Mouse (Mus musculus): Measurements from ENCODE around the gene Nop58. TPM values are rescaled to one million over a fixed set of nuclear protein-coding genes. Genes with fewer than 3 reads are reported as not detected.
"Not testable (repeated sequence)": the region's sequence is repeated elsewhere in the genome, so short reads cannot be mapped to it uniquely, and the experiment has no call there.

Gene Nop58
- polyA plus RNA-seq, 1 experiment = 27.0 TPM

DNA sequence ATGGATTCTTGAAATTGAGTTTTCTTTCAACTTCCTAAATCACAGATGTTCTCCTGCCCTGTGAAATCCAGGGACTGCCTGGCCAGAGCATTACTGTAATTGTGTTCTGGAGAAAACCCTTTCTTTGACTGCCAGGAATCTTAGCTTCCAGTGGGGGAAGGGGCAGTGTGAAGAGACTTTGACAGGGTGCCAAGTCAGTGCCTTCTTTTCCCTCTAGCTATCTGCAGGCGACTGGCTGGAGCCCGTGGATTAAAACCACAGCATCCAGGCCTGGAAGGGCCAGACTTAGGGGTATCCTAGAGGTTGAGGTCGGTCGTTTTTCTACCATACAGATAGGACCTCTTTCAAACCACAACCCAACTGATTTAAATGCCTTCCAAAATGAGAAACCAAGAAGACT, 40.9 kb downstream of the Nop58 start:
- TF ChIP-seq CTCF (IDR thresholded peaks at IDR 0.05; ENCODE audit: control insufficient read depth, insufficient read depth, insufficient replicate concordance, low read depth, low read length) = no peak
- no peak for TF ChIP-seq POLR2A (IDR thresholded peaks at IDR 0.05; ENCODE audit: control insufficient read depth, low read depth, low read length)
- Histone ChIP-seq H3K4me3 (ENCODE audit: control insufficient read depth, low read depth, low read length) (no peak overlapping the region), H3K27ac (ENCODE audit: control insufficient read depth, insufficient read depth, low read depth, low read length) (no peak overlapping the region), H3K4me1 (ENCODE audit: control insufficient read depth, insufficient read depth, low read length) (no peaks in the 10 kb centered on the region), H3K27me3 (ENCODE audit: control insufficient read depth, insufficient read depth, low read length) (no peaks in the 10 kb centered on the region), H3K36me3 (ENCODE audit: control insufficient read depth, insufficient read depth, low read length) (no peaks in the 10 kb centered on the region)

GRCm38 (mm10) chr1:59730106-59730505, 45.3 kb downstream of the Nop58 start:
- Histone ChIP-seq H3K36me3 (ENCODE audit: control insufficient read depth, insufficient read depth, low read length) (no peaks in the 10 kb centered on the region), H3K27ac (ENCODE audit: control insufficient read depth, insufficient read depth, low read depth, low read length) (no peak overlapping the region), H3K27me3 (ENCODE audit: control insufficient read depth, insufficient read depth, low read length) (no peaks in the 10 kb centered on the region), H3K4me3 (ENCODE audit: control insufficient read depth, low read depth, low read length) (no peak overlapping the region), H3K4me1 (ENCODE audit: control insufficient read depth, insufficient read depth, low read length) (no peaks in the 10 kb centered on the region)
- TF ChIP-seq CTCF (IDR thresholded peaks at IDR 0.05; ENCODE audit: control insufficient read depth, insufficient read depth, insufficient replicate concordance, low read depth, low read length) = no peak
- no peak for TF ChIP-seq POLR2A (IDR thresholded peaks at IDR 0.05; ENCODE audit: control insufficient read depth, low read depth, low read length)

DNA sequence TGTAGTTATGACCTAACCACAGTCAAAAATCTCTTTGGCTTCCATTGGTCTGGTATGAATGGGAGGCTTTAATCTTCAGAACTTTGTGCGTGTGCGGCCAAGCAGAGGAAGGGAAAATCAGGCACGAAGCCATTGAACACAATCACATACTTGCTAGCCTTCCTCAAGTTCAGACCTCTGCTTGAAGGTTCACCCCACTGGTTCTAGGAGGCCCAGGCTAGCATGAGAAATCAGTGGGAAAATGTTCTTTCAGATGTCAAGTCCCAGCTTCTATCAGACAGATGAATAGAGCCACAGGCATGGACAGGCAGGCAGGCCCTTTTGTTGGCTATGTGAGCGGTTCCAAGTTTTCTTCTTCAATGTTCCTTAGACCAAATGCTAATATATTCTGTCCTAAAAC, 46.0 kb downstream of the Nop58 start:
- Histone ChIP-seq H3K27me3 (ENCODE audit: control insufficient read depth, insufficient read depth, low read length) (no peaks in the 10 kb centered on the region), H3K4me1 (ENCODE audit: control insufficient read depth, insufficient read depth, low read length) (no peaks in the 10 kb centered on the region), H3K27ac (ENCODE audit: control insufficient read depth, insufficient read depth, low read depth, low read length) (no peak overlapping the region), H3K4me3 (ENCODE audit: control insufficient read depth, low read depth, low read length) (no peak overlapping the region), H3K36me3 (ENCODE audit: control insufficient read depth, insufficient read depth, low read length) (no peaks in the 10 kb centered on the region)
- TF ChIP-seq CTCF (IDR thresholded peaks at IDR 0.05; ENCODE audit: control insufficient read depth, insufficient read depth, insufficient replicate concordance, low read depth, low read length) (no peak), POLR2A (IDR thresholded peaks at IDR 0.05; ENCODE audit: control insufficient read depth, low read depth, low read length) (no peak)

DNA sequence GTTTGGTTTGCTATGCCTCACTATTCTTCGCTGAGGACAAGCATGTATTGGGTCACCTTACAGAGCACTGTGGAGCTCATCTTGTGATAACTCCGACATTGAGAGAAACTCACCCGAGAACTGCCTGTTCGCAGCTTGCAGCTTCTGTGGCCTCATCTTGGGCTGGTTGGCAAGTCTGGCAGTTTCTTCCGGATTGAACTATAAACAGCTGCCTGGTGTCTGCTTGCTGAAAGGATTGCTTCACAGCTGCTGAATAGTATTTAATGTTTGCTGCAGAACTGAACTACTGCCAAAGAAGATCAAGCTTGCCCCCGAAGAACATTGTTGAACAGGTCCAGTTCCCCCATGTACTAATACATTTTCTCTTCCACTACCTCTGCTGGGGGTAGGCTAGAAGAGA, 49.3 kb downstream of the Nop58 start:
- no peaks in the 10 kb centered on the region for H3K4me1 ChIP-seq (ENCODE audit: control insufficient read depth, insufficient read depth, low read length)
- H3K27ac ChIP-seq (ENCODE audit: control insufficient read depth, insufficient read depth, low read depth, low read length) = no peak overlapping the region
- no peaks in the 10 kb centered on the region for H3K36me3 ChIP-seq (ENCODE audit: control insufficient read depth, insufficient read depth, low read length)
- no peaks in the 10 kb centered on the region for H3K27me3 ChIP-seq (ENCODE audit: control insufficient read depth, insufficient read depth, low read length)
- no peak overlapping the region for H3K4me3 ChIP-seq (ENCODE audit: control insufficient read depth, low read depth, low read length)
- TF ChIP-seq CTCF (IDR thresholded peaks at IDR 0.05; ENCODE audit: control insufficient read depth, insufficient read depth, insufficient replicate concordance, low read depth, low read length) = no peak
- no peak for TF ChIP-seq POLR2A (IDR thresholded peaks at IDR 0.05; ENCODE audit: control insufficient read depth, low read depth, low read length)

DNA sequence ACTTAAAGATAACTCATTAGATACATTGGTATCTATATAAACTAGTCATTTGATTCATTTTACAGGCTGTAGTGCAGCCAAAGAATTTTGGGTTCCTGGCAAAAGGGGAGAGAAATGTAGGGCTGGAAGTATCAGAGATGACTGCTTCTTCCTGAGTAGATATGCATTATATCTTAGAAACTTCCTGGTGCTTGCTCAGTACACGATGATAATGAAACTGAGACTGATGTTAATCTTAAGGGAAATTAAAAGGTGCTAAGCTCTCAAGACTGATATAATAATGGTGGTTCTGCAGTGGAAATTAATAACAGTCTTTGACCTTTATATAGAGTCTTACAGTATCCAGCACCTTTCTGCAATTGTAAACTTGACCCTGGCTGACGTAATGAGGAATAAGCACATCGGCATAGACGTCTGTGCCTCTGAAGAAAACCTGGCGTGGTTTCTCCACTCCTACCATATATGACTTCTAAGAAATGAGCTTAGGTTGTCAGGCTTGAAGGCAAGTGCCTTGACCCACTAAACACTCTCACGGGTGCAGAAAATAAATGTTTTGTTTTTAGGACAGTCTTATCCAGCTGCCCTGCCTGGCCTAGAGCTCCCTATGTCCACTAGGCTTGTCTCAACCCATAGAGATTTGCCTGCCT, 54.1 kb downstream of the Nop58 start:
- H3K27ac ChIP-seq (ENCODE audit: control insufficient read depth, insufficient read depth, low read depth, low read length) = no peak overlapping the region
- no peak for TF ChIP-seq POLR2A (IDR thresholded peaks at IDR 0.05; ENCODE audit: control insufficient read depth, low read depth, low read length)
- TF ChIP-seq CTCF (IDR thresholded peaks at IDR 0.05; ENCODE audit: control insufficient read depth, insufficient read depth, insufficient replicate concordance, low read depth, low read length) = no peak
- H3K4me3 ChIP-seq (ENCODE audit: control insufficient read depth, low read depth, low read length) = no peak overlapping the region
- no peaks in the 10 kb centered on the region for H3K36me3 ChIP-seq (ENCODE audit: control insufficient read depth, insufficient read depth, low read length)
- H3K27me3 ChIP-seq (ENCODE audit: control insufficient read depth, insufficient read depth, low read length) = no peaks in the 10 kb centered on the region
- H3K4me1 ChIP-seq (ENCODE audit: control insufficient read depth, insufficient read depth, low read length) = no peaks in the 10 kb centered on the region; the same call in 1 of the 2 replicates

DNA sequence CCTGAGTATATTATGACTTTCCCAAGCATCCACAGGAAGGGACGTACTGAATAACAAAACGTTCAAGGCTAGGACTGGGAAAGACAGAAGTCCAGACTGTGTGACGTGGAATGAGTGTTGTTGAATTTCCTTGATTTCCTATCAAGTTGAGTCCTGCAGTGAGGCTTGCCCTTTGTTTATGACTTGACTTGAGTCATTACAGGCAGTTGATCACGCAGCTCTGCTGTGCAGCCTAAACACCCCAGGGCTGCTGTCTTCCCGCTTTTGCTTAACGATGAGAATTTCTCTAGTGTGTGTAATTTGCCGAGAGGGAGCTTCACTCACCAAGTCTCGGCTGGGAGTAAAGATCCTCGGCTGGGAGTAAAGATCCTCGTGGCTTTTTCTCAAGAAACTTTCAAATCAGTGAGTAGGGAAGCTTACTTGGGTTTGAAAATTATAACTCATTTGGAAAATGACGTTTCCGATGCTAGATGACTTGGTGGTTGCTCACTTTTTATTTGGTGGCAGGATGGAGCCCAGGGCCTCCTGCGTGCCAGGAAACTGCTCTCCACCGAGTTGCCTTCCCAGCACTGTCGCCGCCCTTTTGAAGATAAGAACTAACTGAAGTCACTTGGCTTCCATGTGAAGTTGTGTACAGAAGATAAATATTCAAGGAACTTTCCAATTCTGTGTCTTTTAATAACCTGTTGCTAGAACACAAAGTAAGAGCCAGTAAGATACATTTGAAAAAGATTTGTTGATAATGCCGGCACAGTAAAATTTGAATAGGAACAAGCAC, 55.0 kb downstream of the Nop58 start:
- no peak for TF ChIP-seq POLR2A (IDR thresholded peaks at IDR 0.05; ENCODE audit: control insufficient read depth, low read depth, low read length)
- TF ChIP-seq CTCF (IDR thresholded peaks at IDR 0.05; ENCODE audit: control insufficient read depth, insufficient read depth, insufficient replicate concordance, low read depth, low read length) = no peak
- Histone ChIP-seq H3K4me1 (ENCODE audit: control insufficient read depth, insufficient read depth, low read length) (no peaks in the 10 kb centered on the region; the same call in 1 of the 2 replicates), H3K27ac (ENCODE audit: control insufficient read depth, insufficient read depth, low read depth, low read length) (peak overlapping the region; percentile 17; the same call in 1 of the 2 replicates), H3K36me3 (ENCODE audit: control insufficient read depth, insufficient read depth, low read length) (no peaks in the 10 kb centered on the region), H3K4me3 (ENCODE audit: control insufficient read depth, low read depth, low read length) (no peak overlapping the region), H3K27me3 (ENCODE audit: control insufficient read depth, insufficient read depth, low read length) (no peaks in the 10 kb centered on the region)

- no peaks in the 10 kb centered on the region for H3K4me1 ChIP-seq (ENCODE audit: control insufficient read depth, insufficient read depth, low read length)
- H3K27me3 ChIP-seq (ENCODE audit: control insufficient read depth, insufficient read depth, low read length) = no peaks in the 10 kb centered on the region
- H3K27ac ChIP-seq (ENCODE audit: control insufficient read depth, insufficient read depth, low read depth, low read length) = no peak overlapping the region
- H3K4me3 ChIP-seq (ENCODE audit: control insufficient read depth, low read depth, low read length) = no peak overlapping the region
- no peaks in the 10 kb centered on the region for H3K36me3 ChIP-seq (ENCODE audit: control insufficient read depth, insufficient read depth, low read length)
- TF ChIP-seq POLR2A (IDR thresholded peaks at IDR 0.05; ENCODE audit: control insufficient read depth, low read depth, low read length) = no peak
Observed at GRCm38 (mm10) chr1:59749047-59749446, 64.3 kb downstream of the Nop58 start.

GRCm38 (mm10) chr1:59749724-59750123, 65.0 kb downstream of the Nop58 start:
- H3K4me1 ChIP-seq (ENCODE audit: control insufficient read depth, insufficient read depth, low read length); H3K4me3 ChIP-seq (ENCODE audit: control insufficient read depth, low read depth, low read length); H3K27me3 ChIP-seq (ENCODE audit: control insufficient read depth, insufficient read depth, low read length); H3K27ac ChIP-seq (ENCODE audit: control insufficient read depth, insufficient read depth, low read depth, low read length); H3K36me3 ChIP-seq (ENCODE audit: control insufficient read depth, insufficient read depth, low read length): not testable (repeated sequence)

All from testis, adult 2 months (tissue).